Mouse (Mus musculus): ENCODE data around the gene D430042O09Rik. TPM values are rescaled to one million over a fixed set of nuclear protein-coding genes. Genes with fewer than 3 reads are reported as not detected.

The D430042O09Rik gene
- polyA plus RNA-seq, 1 experiment from 2014 or later, result 7.9 TPM

- Histone ChIP-seq H3K9me3 (replicated peaks; ENCODE audit: control insufficient read depth, low read length) (no peaks in the 10 kb centered on the region), H3K27ac (ENCODE audit: low read length) (no peak overlapping the region), H3K36me3 (ENCODE audit: control insufficient read depth, insufficient read depth) (no peaks in the 10 kb centered on the region), H3K9ac (ENCODE audit: low read length) (no peak overlapping the region), H3K4me1 (ENCODE audit: control insufficient read depth, insufficient read depth, low read length) (no peaks in the 10 kb centered on the region), H3K4me2 (ENCODE audit: low read depth, low read length) (no peak overlapping the region), H3K4me3 (ENCODE audit: low read length) (no peak overlapping the region), H3K27me3 (ENCODE audit: control insufficient read depth, insufficient read depth, low read length) (no peaks in the 10 kb centered on the region)
- WGBS, result 74% methylated on average over 2 of the region's 2 CpGs
- ATAC-seq (replicated peaks; ENCODE audit: extremely low read depth, insufficient read depth, low FRiP score), result no peak
Measured at GRCm38 (mm10) chr7:125883232-125883631, 175.5 kb downstream of the D430042O09Rik start.

GRCm38 (mm10) chr7:125886116-125886680 lies 178.5 kb downstream of the D430042O09Rik start:
- Histone ChIP-seq H3K4me2 (ENCODE audit: low read depth, low read length) (no peak overlapping the region), H3K4me3 (ENCODE audit: low read length) (no peak overlapping the region), H3K36me3 (ENCODE audit: control insufficient read depth, insufficient read depth) (no peaks in the 10 kb centered on the region), H3K27me3 (ENCODE audit: control insufficient read depth, insufficient read depth, low read length) (no peaks in the 10 kb centered on the region), H3K27ac (ENCODE audit: low read length) (no peak overlapping the region), H3K9ac (ENCODE audit: low read length) (no peak overlapping the region), H3K4me1 (ENCODE audit: control insufficient read depth, insufficient read depth, low read length) (no peaks in the 10 kb centered on the region), H3K9me3 (replicated peaks; ENCODE audit: control insufficient read depth, low read length) (no peaks in the 10 kb centered on the region)
- no peak for ATAC-seq (replicated peaks; ENCODE audit: extremely low read depth, insufficient read depth, low FRiP score)
- WGBS, result 56% methylated on average over 4 of the region's 4 CpGs

- Histone ChIP-seq H3K27ac (ENCODE audit: low read length) (no peak overlapping the region), H3K4me2 (ENCODE audit: low read depth, low read length) (no peak overlapping the region), H3K9me3 (replicated peaks; ENCODE audit: control insufficient read depth, low read length) (no peaks in the 10 kb centered on the region), H3K4me1 (ENCODE audit: control insufficient read depth, insufficient read depth, low read length) (no peaks in the 10 kb centered on the region), H3K36me3 (ENCODE audit: control insufficient read depth, insufficient read depth) (no peaks in the 10 kb centered on the region), H3K9ac (ENCODE audit: low read length) (no peak overlapping the region), H3K27me3 (ENCODE audit: control insufficient read depth, insufficient read depth, low read length) (no peaks in the 10 kb centered on the region), H3K4me3 (ENCODE audit: low read length) (no peak overlapping the region)
- no peak for ATAC-seq (replicated peaks; ENCODE audit: extremely low read depth, insufficient read depth, low FRiP score)
- 61% methylated on average over 4 of the region's 4 CpGs for WGBS
Measured at GRCm38 (mm10) chr7:125887124-125887523, 179.4 kb downstream of the D430042O09Rik start.

- Histone ChIP-seq H3K27me3 (ENCODE audit: control insufficient read depth, insufficient read depth, low read length) (no peaks in the 10 kb centered on the region), H3K9me3 (replicated peaks; ENCODE audit: control insufficient read depth, low read length) (no peaks in the 10 kb centered on the region), H3K27ac (ENCODE audit: low read length) (no peak overlapping the region), H3K36me3 (ENCODE audit: control insufficient read depth, insufficient read depth) (no peaks in the 10 kb centered on the region), H3K9ac (ENCODE audit: low read length) (no peak overlapping the region), H3K4me3 (ENCODE audit: low read length) (no peak overlapping the region), H3K4me1 (ENCODE audit: control insufficient read depth, insufficient read depth, low read length) (no peaks in the 10 kb centered on the region), H3K4me2 (ENCODE audit: low read depth, low read length) (no peak overlapping the region)
- no peak for ATAC-seq (replicated peaks; ENCODE audit: extremely low read depth, insufficient read depth, low FRiP score)
- 80% methylated on average over 5 of the region's 5 CpGs for WGBS
Measured at GRCm38 (mm10) chr7:125887761-125888160, 180.1 kb downstream of the D430042O09Rik start.

DNA sequence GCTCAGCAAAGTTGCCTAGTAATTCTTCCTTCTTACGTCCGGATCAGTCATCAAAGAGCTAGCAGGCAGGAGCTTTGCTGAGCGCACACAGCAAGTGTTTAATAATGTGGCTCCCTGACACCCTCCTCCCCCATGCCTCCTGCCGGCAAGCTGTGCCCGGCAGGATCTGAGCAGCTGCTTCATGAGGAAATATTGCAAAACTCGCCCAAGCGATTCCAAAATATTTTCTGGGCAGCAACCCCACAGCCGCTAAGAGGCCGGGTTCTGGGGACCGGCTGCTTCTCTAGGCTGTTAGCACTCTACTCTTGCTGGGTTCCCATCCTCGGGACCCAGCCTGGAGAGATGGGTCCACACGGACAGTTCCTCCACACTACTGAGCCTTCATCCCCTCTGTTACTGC lies 180.7 kb downstream of the D430042O09Rik start:
- Histone ChIP-seq H3K9me3 (replicated peaks; ENCODE audit: control insufficient read depth, low read length) (no peaks in the 10 kb centered on the region), H3K4me2 (ENCODE audit: low read depth, low read length) (no peak overlapping the region), H3K27me3 (ENCODE audit: control insufficient read depth, insufficient read depth, low read length) (no peaks in the 10 kb centered on the region), H3K27ac (ENCODE audit: low read length) (no peak overlapping the region), H3K36me3 (ENCODE audit: control insufficient read depth, insufficient read depth) (no peaks in the 10 kb centered on the region), H3K9ac (ENCODE audit: low read length) (no peak overlapping the region), H3K4me1 (ENCODE audit: control insufficient read depth, insufficient read depth, low read length) (no peaks in the 10 kb centered on the region), H3K4me3 (ENCODE audit: low read length) (no peak overlapping the region)
- no peak for ATAC-seq (replicated peaks; ENCODE audit: extremely low read depth, insufficient read depth, low FRiP score)
- 64% methylated on average over 12 of the region's 12 CpGs for WGBS

GRCm38 (mm10) chr7:125893621-125894020 lies 185.9 kb downstream of the D430042O09Rik start:
- ATAC-seq (replicated peaks; ENCODE audit: extremely low read depth, insufficient read depth, low FRiP score), result no peak

DNA sequence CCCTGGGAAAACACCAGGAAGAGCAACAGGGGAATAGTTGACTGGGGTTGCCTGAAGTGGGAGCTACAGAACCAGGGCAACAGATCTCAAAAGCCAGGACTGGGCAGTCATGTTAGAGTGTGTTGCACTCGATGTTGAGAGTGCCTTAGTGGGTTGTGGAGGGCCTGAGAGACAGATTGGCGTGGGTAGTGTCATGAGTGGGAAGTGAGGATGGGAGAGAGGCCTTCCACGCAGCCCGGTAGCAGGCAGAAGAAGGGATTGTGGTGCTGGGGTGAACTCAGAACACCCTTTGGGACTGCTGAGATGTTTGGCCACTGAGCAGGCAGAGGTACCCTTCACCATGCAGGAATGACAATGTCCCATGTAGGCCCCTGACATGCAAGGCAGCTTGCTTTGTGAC lies 189.4 kb downstream of the D430042O09Rik start:
- no peak for ATAC-seq (replicated peaks; ENCODE audit: extremely low read depth, insufficient read depth, low FRiP score)
- Histone ChIP-seq H3K27me3 (ENCODE audit: control insufficient read depth, insufficient read depth, low read length) (no peaks in the 10 kb centered on the region), H3K36me3 (ENCODE audit: control insufficient read depth, insufficient read depth) (no peaks in the 10 kb centered on the region), H3K9me3 (replicated peaks; ENCODE audit: control insufficient read depth, low read length) (no peaks in the 10 kb centered on the region), H3K27ac (ENCODE audit: low read length) (no peak overlapping the region), H3K4me1 (ENCODE audit: control insufficient read depth, insufficient read depth, low read length) (peaks cover 18% of the 10 kb centered on the region), H3K4me3 (ENCODE audit: low read length) (no peak overlapping the region), H3K9ac (ENCODE audit: low read length) (no peak overlapping the region), H3K4me2 (ENCODE audit: low read depth, low read length) (no peak overlapping the region)
- 89% methylated on average over 4 of the region's 4 CpGs for WGBS

More at GRCm38 (mm10) chr7:125893621-125894020, 185.9 kb downstream of the D430042O09Rik start:
- H3K27ac ChIP-seq (ENCODE audit: low read length), result no peak overlapping the region
- no peaks in the 10 kb centered on the region for H3K36me3 ChIP-seq (ENCODE audit: control insufficient read depth, insufficient read depth)
- no peaks in the 10 kb centered on the region for H3K4me1 ChIP-seq (ENCODE audit: control insufficient read depth, insufficient read depth, low read length)
- no peak overlapping the region for H3K4me2 ChIP-seq (ENCODE audit: low read depth, low read length)
- no peak overlapping the region for H3K4me3 ChIP-seq (ENCODE audit: low read length)
- H3K9me3 ChIP-seq (replicated peaks; ENCODE audit: control insufficient read depth, low read length), result no peaks in the 10 kb centered on the region
- no peaks in the 10 kb centered on the region for H3K27me3 ChIP-seq (ENCODE audit: control insufficient read depth, insufficient read depth, low read length)
- H3K9ac ChIP-seq (ENCODE audit: low read length), result no peak overlapping the region
- WGBS, result 92% methylated on average over 5 of the region's 5 CpGs

- Histone ChIP-seq H3K9me3 (replicated peaks; ENCODE audit: control insufficient read depth, low read length) (no peaks in the 10 kb centered on the region), H3K9ac (ENCODE audit: low read length) (no peak overlapping the region), H3K4me1 (ENCODE audit: control insufficient read depth, insufficient read depth, low read length) (peaks cover 18% of the 10 kb centered on the region), H3K4me3 (ENCODE audit: low read length) (no peak overlapping the region), H3K27ac (ENCODE audit: low read length) (no peak overlapping the region), H3K4me2 (ENCODE audit: low read depth, low read length) (no peak overlapping the region), H3K27me3 (ENCODE audit: control insufficient read depth, insufficient read depth, low read length) (no peaks in the 10 kb centered on the region), H3K36me3 (ENCODE audit: control insufficient read depth, insufficient read depth) (no peaks in the 10 kb centered on the region)
- WGBS, result 21% methylated on average over 7 of the region's 7 CpGs
- ATAC-seq (replicated peaks; ENCODE audit: extremely low read depth, insufficient read depth, low FRiP score), result peak; percentile 64; the same call in 1 of the 2 replicates
Measured at GRCm38 (mm10) chr7:125899036-125899435, 191.3 kb downstream of the D430042O09Rik start.

GRCm38 (mm10) chr7:125899916-125900315 lies 192.2 kb downstream of the D430042O09Rik start:
- H3K27me3 ChIP-seq (ENCODE audit: control insufficient read depth, insufficient read depth, low read length), result no peaks in the 10 kb centered on the region
- H3K36me3 ChIP-seq (ENCODE audit: control insufficient read depth, insufficient read depth), result no peaks in the 10 kb centered on the region
- H3K4me2 ChIP-seq (ENCODE audit: low read depth, low read length), result no peak overlapping the region
- no peak for ATAC-seq (replicated peaks; ENCODE audit: extremely low read depth, insufficient read depth, low FRiP score)
- 78% methylated on average over 2 of the region's 2 CpGs for WGBS
- peaks cover 18% of the 10 kb centered on the region for H3K4me1 ChIP-seq (ENCODE audit: control insufficient read depth, insufficient read depth, low read length)
- no peak overlapping the region for H3K27ac ChIP-seq (ENCODE audit: low read length)
- H3K4me3 ChIP-seq (ENCODE audit: low read length), result no peak overlapping the region
- H3K9me3 ChIP-seq (replicated peaks; ENCODE audit: control insufficient read depth, low read length), result no peaks in the 10 kb centered on the region
- no peak overlapping the region for H3K9ac ChIP-seq (ENCODE audit: low read length)

Measured in heart, embryonic 16.5 days (tissue).